Mouse (Mus musculus) gastrocnemius, postnatal 14 days (tissue): ENCODE measurements at regions not wholly inside any gene's neighbourhood (a gene's known extent, or its start where the extent isn't known, plus 50 kb on each side); places are given as distances from the start of the nearest gene placed in this dataset.

ENCODE experiments used
- DNase-seq: peaks from one replicate; pipeline ENCODE4 v3.0.0; 2021; ENCODE audit warnings: mixed read lengths
- intact Hi-C: fragments of 180-260 bp; cut with DNase I; formaldehyde crosslinking; loops from one replicate; pipeline ENCODE4 v1.15.1; 2025; ENCODE audit warnings: low total_unique reads

DNA sequence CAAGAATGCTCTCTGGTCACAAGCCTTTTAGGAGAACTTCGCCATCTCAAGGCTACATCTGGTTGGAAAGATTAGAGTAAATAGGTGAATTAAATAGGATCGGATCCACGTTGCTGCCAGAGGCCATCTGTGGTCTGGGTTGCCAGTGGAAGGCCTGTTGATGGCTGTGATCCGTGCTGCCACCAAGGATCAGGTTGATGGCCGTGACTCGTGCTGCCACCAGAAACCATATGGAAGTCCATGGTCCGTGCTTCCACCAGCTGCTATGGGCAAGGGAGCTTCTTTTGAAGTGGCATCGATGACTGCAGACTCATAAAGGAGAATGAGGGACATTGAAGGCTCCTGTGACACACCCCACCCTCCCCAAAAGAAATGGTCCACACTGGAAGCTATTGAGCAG is 79.6 kb downstream of the Atp1a1 start:
- DNase-seq: no peak
- intact Hi-C loops: no loop called here

DNA sequence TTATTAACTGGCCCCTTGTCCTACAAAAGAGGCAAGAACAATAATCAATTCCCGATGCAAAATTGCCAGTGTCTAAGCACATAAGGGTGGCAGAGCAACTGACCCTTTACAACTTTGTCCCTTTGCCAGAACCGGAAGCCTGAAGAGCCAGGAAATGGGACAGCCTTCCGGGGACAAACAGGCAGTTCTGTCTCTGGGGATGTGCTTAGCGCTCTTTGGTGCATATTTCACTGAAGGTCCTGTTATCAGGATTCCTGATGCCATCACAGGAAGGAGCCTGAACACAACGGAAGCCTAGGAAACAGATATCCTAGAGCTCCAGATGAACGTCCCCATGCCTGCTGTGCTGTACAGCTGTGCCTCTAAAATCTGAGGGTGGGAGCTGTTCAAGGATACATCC is 80.0 kb downstream of the Atp1a1 start:
- DNase-seq: no peak
- intact Hi-C loops: no loop called here

DNA sequence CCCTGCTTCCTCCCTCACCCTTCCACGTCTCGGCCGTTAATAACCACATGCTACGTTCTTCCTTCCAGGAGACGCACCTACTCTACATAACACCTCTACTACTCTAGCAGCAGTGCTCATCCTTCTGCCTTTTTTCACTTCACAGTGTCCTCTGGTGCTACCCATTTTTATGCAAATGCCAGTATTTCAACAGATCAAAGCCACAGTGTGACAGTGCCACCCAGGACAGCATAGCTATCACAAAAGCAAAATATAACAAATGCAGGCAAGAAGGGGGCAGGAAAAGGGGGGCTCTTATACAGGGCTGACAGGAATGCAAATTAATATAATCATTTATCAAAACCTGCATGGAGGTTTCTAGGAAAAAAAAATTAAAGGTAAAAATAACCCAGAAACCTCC is 81.2 kb downstream of the Atp1a1 start:
- no peak for DNase-seq
- intact Hi-C loops: no loop called here

DNA sequence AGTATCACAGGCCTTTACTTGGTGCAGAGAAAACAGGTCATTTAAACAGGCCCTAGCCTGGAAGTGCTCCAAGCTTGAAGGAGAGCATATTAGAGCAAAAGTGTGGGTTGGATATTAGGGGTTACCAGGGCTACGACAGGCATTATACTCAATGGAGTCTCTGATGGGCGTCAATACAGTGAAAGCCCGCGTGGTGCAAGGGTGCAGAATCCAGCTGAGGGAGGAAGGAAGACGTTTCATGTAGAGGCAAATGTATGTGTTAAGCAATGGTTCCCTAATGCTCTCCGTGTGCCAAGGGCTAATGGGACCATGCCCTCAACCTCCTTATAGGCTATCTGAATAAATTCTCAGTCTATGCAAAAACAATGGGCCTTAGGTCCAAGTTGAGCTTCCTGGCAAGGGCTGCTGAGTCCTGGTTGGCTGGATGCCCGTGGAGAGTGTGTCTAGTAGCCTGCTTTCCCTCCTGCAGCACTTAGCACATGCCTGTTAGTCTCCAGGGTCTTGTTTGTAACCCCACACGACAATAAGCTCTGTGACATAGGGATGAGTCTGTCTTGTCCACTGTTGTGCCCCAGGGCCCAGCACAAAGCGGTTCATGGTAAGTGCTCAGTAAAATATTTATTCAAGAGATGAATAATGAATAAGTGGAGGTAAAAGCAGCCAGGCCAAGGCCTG is 82.1 kb downstream of the Atp1a1 start:
- peak; percentile 56 for DNase-seq
- intact Hi-C loops: no loop called here

DNA sequence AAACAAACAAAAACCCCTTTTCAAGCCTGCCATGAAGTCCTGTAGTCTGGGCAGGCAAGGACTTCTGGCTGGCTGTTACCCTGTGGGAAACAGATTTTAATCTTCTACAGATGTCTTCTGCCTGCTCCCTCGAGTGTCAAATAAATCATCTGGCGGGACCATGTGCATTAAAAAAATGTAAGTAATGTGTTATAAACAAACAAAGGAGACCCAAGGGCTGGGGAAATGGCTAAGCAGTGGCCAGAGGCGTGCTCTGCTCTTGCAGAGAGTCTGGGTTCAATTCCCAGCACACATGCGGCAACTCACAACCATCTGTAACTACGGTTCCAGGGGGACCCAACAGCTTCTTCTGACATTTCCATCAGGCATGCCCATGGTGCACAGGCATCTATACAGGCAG is 83.3 kb downstream of the Atp1a1 start:
- intact Hi-C loops: no loop called here
- DNase-seq: no peak

DNA sequence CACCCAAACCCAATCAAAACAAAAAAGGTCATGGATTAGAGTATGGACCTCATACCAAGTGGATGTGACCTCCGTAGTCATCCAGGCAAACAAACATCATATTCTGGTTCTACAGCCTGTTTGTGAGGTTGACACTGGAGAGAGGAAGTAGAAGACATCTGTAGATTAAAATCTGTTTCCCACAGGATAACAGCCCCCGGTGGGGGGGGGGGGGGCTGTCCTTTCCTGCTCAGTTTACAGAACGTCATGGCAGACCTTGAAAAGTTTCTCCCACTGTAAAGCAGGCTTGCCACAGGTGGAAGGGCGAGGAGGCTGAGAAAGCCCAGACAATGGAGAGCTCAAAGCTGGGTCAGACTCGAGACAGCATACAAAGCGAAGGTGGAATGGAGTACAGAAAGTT is 84.4 kb downstream of the Atp1a1 start:
- no peak for DNase-seq
- intact Hi-C loops: no loop called here

DNA sequence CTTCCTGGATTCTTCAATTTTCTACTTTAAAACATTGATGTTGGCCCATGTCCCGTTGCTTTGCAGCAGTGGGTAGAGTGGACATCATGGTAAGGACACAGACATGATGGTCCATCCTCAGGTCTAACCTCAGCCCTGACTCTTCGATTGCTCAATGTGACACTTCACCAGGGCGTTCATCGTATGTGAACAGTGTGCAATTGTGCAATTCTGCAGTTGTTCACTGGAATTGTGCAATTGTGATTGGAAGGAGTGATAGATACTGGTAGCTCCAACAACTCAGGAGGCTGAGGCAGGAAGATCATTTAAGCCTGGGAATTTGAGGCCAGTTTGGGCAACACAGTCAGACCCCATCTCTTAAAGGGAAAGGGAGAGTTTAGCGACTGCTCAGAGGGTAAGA is 84.9 kb downstream of the Atp1a1 start:
- intact Hi-C loops: no loop called here
- no peak for DNase-seq

DNA sequence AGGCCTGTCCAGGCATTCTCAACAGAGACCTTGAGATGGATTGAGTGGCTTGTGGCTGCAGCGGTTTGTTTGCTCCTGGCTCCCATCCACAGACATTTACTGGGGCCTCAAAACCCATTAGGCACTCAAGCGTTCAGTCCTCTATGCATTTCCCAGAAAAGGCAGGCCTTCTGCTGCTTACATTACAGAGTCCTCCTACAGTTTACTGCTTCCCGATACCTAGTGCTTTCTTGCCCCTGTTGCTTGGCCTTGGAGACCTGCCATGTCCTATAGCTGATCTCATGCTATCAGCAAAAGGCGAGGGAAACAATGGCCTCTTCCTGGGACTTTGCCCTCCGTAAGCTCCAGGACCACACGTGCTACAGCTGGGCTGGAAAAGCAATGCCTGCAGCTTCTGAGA is 85.7 kb downstream of the Atp1a1 start:
- no peak for DNase-seq
- intact Hi-C loops: no loop called here

DNA sequence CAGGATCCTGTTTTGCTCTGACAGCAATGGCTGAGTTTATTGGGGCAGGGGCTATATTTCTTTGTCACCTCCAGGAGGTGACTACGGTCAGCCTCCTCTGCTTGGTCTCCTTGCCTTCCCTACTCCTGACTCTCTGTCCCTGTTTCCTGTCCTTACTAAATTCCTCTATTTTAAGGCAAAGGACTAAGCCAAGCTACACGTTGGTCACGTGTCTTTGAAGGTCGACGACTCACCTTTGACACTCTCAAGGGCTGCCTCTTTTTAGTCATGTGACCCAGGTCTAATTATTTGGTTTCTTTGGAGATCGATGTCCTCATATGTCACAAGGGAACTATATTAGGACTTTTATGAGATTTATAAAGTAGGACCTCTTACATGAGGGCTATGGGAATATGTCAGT is 86.9 kb downstream of the Atp1a1 start:
- DNase-seq: no peak
- intact Hi-C loops: no loop called here

DNA sequence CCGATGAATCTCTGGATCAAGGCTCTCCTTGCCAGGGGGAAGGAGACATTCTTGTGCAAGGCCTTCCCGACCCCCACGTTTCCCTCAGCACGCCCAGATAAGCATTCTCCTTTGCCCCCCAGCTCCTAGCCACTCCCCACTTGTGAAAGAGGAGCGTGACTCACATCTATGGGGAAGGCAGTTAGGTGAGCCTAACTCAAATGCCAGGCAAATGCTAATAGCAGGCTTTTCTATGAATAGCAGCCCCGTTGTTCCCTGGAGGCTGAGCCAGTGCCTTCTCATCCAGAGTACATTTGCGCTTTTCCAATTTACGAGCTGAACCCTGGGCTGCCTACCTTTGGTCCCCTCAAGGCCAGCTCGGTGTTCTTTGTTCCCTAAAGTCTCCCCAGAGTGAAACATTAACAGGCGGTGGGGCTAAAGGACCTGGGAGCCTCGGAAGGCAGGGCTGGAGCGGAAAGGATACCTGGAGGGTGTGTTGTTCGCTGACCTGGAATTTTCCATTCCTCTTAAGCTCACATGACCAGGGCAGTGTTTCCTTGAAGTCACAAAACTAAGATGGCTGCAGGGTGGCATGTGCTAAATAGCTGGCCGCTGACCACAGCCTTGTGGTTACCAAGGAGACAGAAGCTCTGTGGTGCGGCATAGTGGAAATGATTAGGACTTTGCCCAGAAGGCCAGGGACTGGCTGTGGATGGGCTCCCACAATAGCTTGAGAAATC is 87.5 kb downstream of the Atp1a1 start:
- DNase-seq: no peak
- intact Hi-C loops: no loop called here

DNA sequence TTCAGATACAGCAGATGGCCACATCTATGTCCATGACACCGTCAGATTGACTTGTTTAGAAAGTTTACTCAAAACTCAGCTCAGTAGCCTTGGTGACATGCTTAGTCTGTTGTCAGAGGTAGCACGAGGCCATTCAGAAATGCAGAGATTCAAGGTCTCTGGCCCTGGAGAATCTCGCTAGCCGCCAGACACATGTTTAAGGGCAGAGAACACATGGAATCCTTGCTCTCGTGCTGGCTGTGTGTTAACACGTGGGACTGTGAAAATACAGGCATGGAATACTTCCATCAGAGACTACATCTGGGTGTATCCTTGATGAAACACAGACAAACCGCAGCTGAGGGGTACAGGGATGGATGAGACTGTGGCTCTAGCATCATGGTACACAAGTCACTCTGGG is 88.9 kb downstream of the Atp1a1 start:
- intact Hi-C loops: no loop called here
- DNase-seq: no peak

DNA sequence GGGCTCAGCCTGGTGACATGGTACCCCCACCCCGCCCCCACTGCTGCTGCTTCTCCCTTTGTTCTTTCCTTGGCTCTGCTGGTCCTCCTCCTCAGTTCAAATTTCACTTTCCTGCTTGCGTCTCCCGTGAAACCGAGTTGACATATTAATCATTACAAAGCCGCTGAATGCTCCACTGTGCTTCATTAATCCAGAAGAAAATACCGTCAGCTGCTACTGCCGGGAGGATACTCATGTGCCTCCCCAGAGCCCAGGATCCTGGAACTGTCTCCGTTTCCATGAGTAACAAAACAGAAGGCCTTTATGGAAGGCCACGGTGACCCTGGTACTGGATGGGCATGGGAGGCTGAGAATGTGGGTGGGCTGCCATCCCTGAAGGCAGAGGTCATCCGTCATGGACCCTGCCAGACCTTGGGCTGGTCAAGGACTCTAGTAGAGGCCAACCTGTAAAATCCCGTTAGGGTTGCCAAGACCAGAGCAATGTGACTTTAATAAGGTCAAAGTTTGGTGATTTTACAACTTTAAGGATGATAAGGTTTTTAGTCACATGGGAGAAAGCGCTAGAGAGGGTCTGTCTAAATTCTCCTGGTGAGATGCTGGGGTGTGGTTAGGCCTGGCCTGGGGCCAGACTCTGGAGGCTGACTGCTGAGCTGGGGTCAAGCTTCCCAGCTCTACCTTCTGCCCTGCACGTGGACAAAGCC is 90.7 kb downstream of the Atp1a1 start:
- intact Hi-C loops: no loop called here
- DNase-seq: no peak
